Mouse (Mus musculus) right cerebral cortex, postnatal 4 days (tissue): ENCODE results near the gene Agbl5.
A peak's percentile ranks its signal among the peaks of the same experiment; 100 is the strongest.
"Not testable (repeated sequence)": the region's sequence is repeated elsewhere in the genome, so short reads cannot be mapped to it uniquely, and the experiment has no call there.

ENCODE experiments used
- DNase-seq: peaks from one replicate; pipeline ENCODE4 v3.0.0-alpha.2; 2022

Agbl5 gene

GRCm38 (mm10) chr5:30888337-30889087 lies at the start of gene Agbl5:
TSS of gene Agbl5 (plus strand) at chr5:30888694.
- peak; percentile 97 for DNase-seq

GRCm38 (mm10) chr5:30839731-30840130 lies 48.8 kb upstream of the Agbl5 start:
- no peak for DNase-seq

GRCm38 (mm10) chr5:30841896-30842295 lies 46.6 kb upstream of the Agbl5 start:
- DNase-seq, result no peak

GRCm38 (mm10) chr5:30849891-30850555 lies 38.5 kb upstream of the Agbl5 start:
- no peak for DNase-seq

GRCm38 (mm10) chr5:30850556-30850925 lies 38.0 kb upstream of the Agbl5 start:
- DNase-seq, result no peak

- no peak for DNase-seq
Measured at GRCm38 (mm10) chr5:30853522-30853921, 35.0 kb upstream of the Agbl5 start.

- no peak for DNase-seq
Measured at GRCm38 (mm10) chr5:30855674-30856073, 32.8 kb upstream of the Agbl5 start.

GRCm38 (mm10) chr5:30856124-30856523 lies 32.4 kb upstream of the Agbl5 start:
- no peak for DNase-seq

GRCm38 (mm10) chr5:30863852-30864251 lies 24.6 kb upstream of the Agbl5 start:
- DNase-seq, result no peak

- no peak for DNase-seq
Measured at GRCm38 (mm10) chr5:30864322-30864721, 24.2 kb upstream of the Agbl5 start.

- DNase-seq, result no peak
Measured at GRCm38 (mm10) chr5:30866871-30867270, 21.6 kb upstream of the Agbl5 start.

- DNase-seq, result no peak
Measured at GRCm38 (mm10) chr5:30867712-30868111, 20.8 kb upstream of the Agbl5 start, which contains the start of gene Tmem214. TSS of gene Tmem214 (plus strand) at chr5:30868012.

GRCm38 (mm10) chr5:30868981-30869380 lies 19.5 kb upstream of the Agbl5 start:
- DNase-seq, result no peak

- DNase-seq, result peak; percentile 90
Measured at GRCm38 (mm10) chr5:30869405-30870130, 18.9 kb upstream of the Agbl5 start.

- no peak for DNase-seq
Measured at GRCm38 (mm10) chr5:30870131-30870406, 18.4 kb upstream of the Agbl5 start.

GRCm38 (mm10) chr5:30872574-30872973 lies 15.9 kb upstream of the Agbl5 start:
- DNase-seq, result no peak

GRCm38 (mm10) chr5:30874365-30874764 lies 14.1 kb upstream of the Agbl5 start:
- DNase-seq, result no peak

- no peak for DNase-seq
Measured at GRCm38 (mm10) chr5:30878616-30879015, 9.9 kb upstream of the Agbl5 start.

- DNase-seq, result no peak
Measured at GRCm38 (mm10) chr5:30879347-30879943, 9.0 kb upstream of the Agbl5 start.

GRCm38 (mm10) chr5:30881839-30882238 lies 6.7 kb upstream of the Agbl5 start:
- DNase-seq, result not testable (repeated sequence)

GRCm38 (mm10) chr5:30886209-30886608 lies 2.3 kb upstream of the Agbl5 start:
- no peak for DNase-seq

GRCm38 (mm10) chr5:30886731-30887130 lies 1.8 kb upstream of the Agbl5 start:
- no peak for DNase-seq

- peak; percentile 49 for DNase-seq
Measured at GRCm38 (mm10) chr5:30887331-30887761, 1.1 kb upstream of the Agbl5 start.
